Mouse (Mus musculus): ENCODE results near the gene Ccdc43. TPM values are rescaled to one million over a fixed set of nuclear protein-coding genes. Genes with fewer than 3 reads are reported as not detected.

Ccdc43 gene
- total RNA-seq, 2 experiments from 2014 or later = 16.9 to 33.5 TPM

DNA sequence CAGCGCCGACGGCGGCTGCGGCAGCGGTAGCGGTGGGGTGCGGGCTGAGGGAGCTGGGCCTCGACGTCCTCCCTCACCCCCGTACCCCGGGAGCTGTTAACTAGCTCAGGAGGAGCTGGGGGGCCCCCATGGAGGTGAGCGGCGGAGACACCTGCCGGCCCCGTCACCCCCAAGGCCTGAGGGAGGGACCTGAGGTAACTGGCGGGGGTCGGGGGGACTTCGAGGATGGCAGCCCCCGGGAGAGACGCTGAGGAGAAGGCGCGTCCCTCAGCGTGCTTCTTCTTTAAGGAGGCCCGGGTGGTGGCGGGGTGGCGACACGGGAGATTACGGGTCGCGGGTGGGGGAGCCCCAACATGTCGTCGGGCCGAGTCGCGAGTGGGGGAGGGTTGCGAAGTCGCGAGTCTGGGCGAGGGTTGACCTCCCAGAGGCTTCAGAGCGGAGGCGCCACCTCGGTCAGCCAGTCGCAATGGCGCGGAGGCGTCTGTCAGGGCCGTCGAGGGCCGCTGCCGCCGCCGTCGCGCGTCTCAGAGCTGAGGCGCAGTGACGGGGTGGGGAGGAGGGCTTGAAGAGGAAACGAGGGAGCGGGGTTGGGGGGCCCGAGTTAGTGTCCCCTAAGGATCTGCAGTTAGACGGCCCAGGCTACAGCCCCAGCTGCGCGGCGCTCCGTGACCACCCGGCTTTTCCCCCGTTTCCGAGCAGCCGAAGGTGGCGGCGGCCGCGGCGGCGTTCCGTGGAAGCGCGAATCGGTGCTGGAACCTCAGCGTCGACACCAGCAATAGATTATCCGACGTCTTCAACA lies 31.7 kb downstream of the Ccdc43 start:
- no peak for ATAC-seq (replicated peaks; ENCODE audit: poor library complexity, severe bottlenecking)

DNA sequence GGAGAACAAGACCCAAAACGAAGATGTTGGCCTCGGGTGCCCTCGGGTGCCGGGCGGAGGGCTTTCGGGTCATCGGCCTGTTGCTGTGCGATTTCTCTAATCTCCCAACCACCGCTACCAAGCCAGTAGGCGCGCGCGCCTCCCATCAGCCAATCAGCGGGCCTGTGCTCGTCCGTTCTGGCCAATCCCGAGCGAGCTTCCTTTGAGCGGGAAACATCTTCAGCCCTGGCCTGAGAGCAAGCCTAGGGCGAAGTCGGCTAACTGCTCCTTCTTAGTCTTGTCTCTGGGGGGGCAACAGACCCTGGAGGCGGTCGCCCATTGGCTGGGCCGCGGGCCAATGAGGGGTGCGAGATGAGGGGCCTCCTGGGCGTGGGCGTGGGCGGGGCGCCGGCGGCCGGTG lies 32.4 kb downstream of the Ccdc43 start:
- no peak for ATAC-seq (replicated peaks; ENCODE audit: poor library complexity, severe bottlenecking)

DNA sequence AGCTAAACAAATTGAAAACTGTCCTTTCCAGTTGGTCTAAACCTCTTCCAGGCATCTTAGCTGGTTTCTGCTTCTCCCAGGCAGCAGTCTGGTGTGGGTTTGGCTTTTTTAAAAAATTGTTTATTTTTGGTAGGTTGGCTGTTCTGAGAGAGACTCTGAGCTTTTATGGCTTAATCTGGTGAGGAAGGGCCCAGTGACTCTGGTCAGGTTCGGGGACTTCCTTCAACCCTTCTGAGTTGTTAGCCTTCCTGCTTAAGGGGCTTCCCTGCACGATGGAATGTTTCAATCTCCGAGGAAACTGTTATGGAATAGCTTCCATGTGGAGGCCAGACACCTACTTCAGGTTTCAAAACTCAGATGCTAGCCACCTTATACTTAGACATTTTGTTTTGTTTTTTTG lies 34.2 kb downstream of the Ccdc43 start, which contains the start of gene Meioc:
Meioc (plus strand) TSS at position 301 of the 400 bp plus-strand sequence.
- ATAC-seq (replicated peaks; ENCODE audit: poor library complexity, severe bottlenecking) = no peak

DNA sequence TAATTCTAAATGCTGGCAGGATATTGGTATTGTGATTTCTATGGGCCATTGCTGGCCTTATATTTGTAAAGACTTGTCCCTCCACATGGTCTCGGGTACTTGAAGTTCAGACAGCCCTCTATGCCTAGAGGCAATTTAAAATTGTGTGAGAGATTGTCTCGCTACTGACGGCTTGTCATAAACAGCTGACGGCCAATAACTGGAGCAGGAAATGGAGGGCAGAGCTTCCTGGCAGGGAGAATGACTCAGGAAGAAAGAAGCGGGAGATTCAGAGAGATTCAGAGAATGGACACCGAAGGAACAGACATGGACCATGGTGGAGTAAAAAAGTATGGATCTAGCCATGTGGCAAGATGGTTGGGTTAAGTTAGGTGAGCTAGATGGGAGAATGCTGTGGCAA lies 40.7 kb downstream of the Ccdc43 start:
- ATAC-seq (replicated peaks; ENCODE audit: poor library complexity, severe bottlenecking) = no peak

DNA sequence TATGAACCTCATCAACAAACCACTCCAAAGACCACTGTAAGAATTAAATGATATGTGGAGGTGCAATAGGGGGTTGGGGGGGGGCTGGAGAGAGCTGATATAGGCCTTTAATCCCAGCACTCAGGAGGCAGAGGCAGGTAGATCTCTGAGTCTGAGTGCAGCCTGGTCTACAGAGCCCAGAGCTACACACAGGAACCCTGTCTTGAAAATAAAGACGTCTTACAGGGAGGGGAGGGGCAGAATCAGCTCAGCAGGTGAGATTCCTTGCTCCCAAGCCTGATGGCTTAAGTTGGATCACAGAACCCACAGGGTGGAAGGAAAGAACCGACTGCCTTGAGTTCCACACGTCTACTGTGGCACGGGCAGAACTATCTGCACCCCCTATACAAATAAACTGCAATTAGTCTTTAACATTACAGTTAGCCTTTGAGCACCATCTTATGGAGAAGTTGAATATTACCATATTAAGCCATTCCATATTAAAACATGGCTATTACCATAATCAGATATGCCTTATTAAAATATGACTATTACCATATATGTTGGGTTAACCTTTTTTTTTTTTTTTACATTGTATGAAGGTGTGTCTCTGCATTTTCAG lies 41.2 kb downstream of the Ccdc43 start:
- ATAC-seq (replicated peaks; ENCODE audit: poor library complexity, severe bottlenecking) = no peak

DNA sequence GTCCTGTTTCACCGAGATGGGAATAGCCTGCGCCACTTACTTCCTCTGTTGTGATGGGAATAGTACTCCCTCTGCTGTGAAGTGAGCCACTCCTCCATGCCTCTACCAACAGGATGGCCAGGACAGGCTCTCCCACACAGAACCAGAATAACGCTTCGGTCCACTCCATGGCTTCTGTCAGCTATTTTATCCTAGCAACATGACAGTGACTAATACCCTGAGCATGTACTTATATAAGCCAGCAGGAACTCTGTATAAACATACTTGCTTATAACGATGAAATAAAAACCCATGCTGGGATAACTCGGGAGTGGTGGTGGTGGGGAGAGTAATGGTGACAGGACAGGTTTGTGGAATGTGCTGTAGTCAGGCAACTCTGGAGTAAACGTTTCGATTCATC lies 41.7 kb downstream of the Ccdc43 start:
- ATAC-seq (replicated peaks; ENCODE audit: poor library complexity, severe bottlenecking) = no peak

DNA sequence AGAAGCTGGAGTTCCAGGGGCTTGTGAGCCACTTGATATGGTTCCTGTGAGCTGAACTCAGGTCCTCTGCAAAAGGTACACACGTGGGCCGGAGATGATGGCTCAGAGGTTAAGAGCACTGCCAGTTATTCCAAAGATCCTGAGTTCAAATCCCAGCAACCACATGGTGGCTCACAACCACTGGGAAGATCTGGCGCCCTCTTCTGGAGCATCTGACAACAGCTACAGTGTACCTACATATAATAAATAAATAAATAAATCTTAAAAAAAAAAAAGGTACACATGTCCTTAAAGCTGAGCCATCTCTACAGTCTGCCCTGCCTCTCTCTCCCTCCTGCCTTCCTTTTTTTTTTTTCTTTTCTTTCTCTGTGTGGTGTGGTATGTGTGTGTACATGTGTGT lies 44.7 kb downstream of the Ccdc43 start:
- ATAC-seq (replicated peaks; ENCODE audit: poor library complexity, severe bottlenecking) = no peak

DNA sequence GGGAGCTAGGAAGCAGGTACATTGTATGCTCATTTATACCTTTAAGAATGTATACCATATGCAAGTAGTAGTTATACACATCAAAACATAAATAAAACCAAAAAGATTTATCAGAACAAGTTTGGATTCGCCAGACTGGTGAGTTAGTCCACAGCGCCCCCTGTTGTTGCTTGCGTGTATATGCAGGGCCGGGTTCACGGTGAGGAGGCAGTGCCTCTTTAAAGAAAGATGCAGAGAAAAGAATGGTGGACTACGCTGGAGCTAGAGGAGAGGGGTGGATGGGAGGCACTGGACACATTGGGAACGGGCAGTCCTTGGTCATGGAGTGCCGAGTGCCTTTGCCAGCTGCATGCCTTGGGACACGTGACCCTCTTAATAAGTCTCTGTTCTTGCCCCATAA lies 46.2 kb downstream of the Ccdc43 start:
- ATAC-seq (replicated peaks; ENCODE audit: poor library complexity, severe bottlenecking) = peak; percentile 40; the same call in 1 of the 2 replicates

DNA sequence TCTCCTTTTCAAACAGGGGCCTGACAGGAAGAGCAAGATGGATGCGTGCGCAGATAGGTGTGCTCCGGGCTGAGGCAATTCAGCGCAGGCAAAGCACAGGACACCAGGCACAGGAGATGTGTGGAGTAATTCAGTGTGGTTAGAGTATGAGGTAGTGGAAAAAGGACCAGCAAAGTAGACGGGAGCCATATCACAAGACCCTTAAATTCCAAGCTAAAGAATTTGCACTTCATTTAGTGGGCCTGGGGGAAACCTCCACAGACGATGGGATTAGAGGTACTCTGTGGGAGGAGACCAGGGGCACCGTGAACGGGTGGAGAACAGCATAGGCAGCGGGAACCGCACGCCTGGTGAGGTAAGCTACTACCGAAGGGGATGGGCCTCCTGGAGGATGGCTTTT lies 49.7 kb downstream of the Ccdc43 start:
- no peak for ATAC-seq (replicated peaks; ENCODE audit: poor library complexity, severe bottlenecking)

DNA sequence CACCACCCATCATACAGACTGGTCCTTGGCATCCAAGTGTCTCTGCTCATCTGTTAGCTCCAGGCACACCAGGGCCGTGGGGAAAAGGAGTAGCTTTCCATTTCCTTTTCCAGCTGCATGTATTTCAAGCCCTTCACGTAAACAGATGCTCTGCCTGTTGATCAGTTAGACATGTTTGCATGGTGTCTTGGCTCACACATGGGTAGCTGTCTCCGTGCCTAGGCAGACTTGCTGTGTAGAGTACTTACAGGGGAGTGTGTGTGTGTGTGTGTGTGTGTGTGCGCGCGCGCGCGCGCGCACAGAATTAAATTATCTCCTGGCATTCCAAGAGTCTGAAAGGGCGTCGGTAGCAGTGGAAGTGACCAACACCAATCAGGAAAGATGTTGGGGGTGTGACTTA lies 51.4 kb downstream of the Ccdc43 start:
- no peak for ATAC-seq (replicated peaks; ENCODE audit: poor library complexity, severe bottlenecking)

DNA sequence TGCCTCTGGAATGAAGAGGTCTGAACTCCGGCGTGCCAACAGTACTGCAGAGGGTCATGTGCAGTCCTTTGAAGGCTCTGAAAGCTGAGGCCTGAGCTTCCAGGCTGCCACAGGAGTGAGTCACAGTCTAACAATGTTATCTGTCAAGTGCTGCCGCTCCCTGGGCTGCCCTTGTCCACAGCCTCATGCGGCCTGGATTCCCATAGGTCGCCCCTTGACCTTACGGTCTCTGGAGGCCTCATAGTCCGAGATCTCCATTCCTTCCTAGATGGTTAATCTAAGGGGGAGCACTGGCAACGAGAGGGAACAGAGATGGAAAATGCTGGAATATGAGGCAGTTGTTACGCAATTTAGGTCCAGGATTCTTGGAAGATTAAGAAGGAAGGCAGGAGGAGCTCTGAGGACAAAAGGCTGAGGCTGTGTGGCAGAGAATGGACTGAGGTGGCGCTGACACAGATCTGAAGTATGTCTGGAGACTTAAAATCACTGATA lies 53.6 kb downstream of the Ccdc43 start:
- ATAC-seq (replicated peaks; ENCODE audit: poor library complexity, severe bottlenecking) = no peak

DNA sequence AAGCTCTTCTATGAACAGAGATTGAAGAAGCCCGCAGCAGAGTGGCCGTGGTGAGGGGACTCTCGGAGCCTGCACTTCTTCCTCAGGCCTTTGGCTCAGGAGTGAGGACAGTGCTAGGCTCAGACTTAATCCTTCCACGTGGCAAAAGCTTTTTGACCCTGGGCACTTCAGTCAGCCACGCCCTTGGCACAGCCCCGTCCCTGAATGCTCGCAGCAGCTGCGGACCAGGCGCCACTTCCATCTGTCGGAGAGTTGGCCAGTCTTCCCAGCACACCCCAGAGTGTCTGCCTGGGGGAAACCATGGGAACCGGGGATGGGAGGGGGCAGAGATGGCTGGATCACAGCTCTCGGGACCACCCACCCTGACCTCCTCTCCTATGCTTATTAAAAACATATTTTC lies 60.7 kb downstream of the Ccdc43 start:
- no peak for ATAC-seq (replicated peaks; ENCODE audit: poor library complexity, severe bottlenecking)

Other genes starting within 250 kb of the Ccdc43 start
- gene Itga2b, start 227.7 kb downstream of the Ccdc43 start, total RNA-seq (2014; fragmentation: Nextera tagmentation) = 12.4 and 17.1 TPM in 2 replicates
- gene Itga2b, start 227.7 kb downstream of the Ccdc43 start, total RNA-seq (2017) = 14.4 and 14.7 TPM in 2 replicates
- 29.3 and 46.4 TPM in 2 replicates for gene Gpatch8, start 141.4 kb downstream of the Ccdc43 start, total RNA-seq (2014; fragmentation: Nextera tagmentation)
- gene Gpatch8, start 141.4 kb downstream of the Ccdc43 start, total RNA-seq (2017) = 19.7 and 21.3 TPM in 2 replicates
- gene Gm11627, start 118.3 kb downstream of the Ccdc43 start, total RNA-seq (2014; fragmentation: Nextera tagmentation) = not detected in 2 replicates
- not detected in 2 replicates for gene Gm11627, start 118.3 kb downstream of the Ccdc43 start, total RNA-seq (2017)
- gene Fzd2, start 93.4 kb downstream of the Ccdc43 start, total RNA-seq (2014; fragmentation: Nextera tagmentation) = not detected in 2 replicates
- gene Fzd2, start 93.4 kb downstream of the Ccdc43 start, total RNA-seq (2017) = not detected in 2 replicates
- not detected in 2 replicates for gene Meioc, start 34.1 kb downstream of the Ccdc43 start, total RNA-seq (2014; fragmentation: Nextera tagmentation)
- gene Meioc, start 34.1 kb downstream of the Ccdc43 start, total RNA-seq (2017) = not detected in 2 replicates
- gene Adam11, start 63.7 kb upstream of the Ccdc43 start, total RNA-seq (2014; fragmentation: Nextera tagmentation) = 9.4 TPM in 1 of 2 replicates, not detected in the other
- gene Adam11, start 63.7 kb upstream of the Ccdc43 start, total RNA-seq (2017) = 0.17 TPM in 1 of 2 replicates, not detected in the other
- gene Gjc1, start 121.9 kb upstream of the Ccdc43 start, total RNA-seq (2014; fragmentation: Nextera tagmentation) = not detected in 2 replicates
- not detected in 2 replicates for gene Gjc1, start 121.9 kb upstream of the Ccdc43 start, total RNA-seq (2017)
- not detected in 2 replicates for gene Higd1b, start 138.1 kb upstream of the Ccdc43 start, total RNA-seq (2014; fragmentation: Nextera tagmentation)
- not detected in 2 replicates for gene Higd1b, start 138.1 kb upstream of the Ccdc43 start, total RNA-seq (2017)
- gene Eftud2, start 183.2 kb upstream of the Ccdc43 start, total RNA-seq (2014; fragmentation: Nextera tagmentation) = 158 and 236 TPM in 2 replicates
- gene Eftud2, start 183.2 kb upstream of the Ccdc43 start, total RNA-seq (2017) = 175 and 193 TPM in 2 replicates
- not detected in 2 replicates for gene Ccdc103, start 183.4 kb upstream of the Ccdc43 start, total RNA-seq (2014; fragmentation: Nextera tagmentation)
- gene Ccdc103, start 183.4 kb upstream of the Ccdc43 start, total RNA-seq (2017) = not detected in 2 replicates
- not detected in 2 replicates for gene Fam187a, start 187.4 kb upstream of the Ccdc43 start, total RNA-seq (2014; fragmentation: Nextera tagmentation)
- gene Fam187a, start 187.4 kb upstream of the Ccdc43 start, total RNA-seq (2017) = not detected in 2 replicates
- not detected in 2 replicates for gene Gfap, start 203.1 kb upstream of the Ccdc43 start, total RNA-seq (2014; fragmentation: Nextera tagmentation)
- gene Gfap, start 203.1 kb upstream of the Ccdc43 start, total RNA-seq (2017) = not detected in 2 replicates
- gene Kif18b, start 227.3 kb upstream of the Ccdc43 start, total RNA-seq (2014; fragmentation: Nextera tagmentation) = 4.9 and 11.6 TPM in 2 replicates
- 19.9 and 22.6 TPM in 2 replicates for gene Kif18b, start 227.3 kb upstream of the Ccdc43 start, total RNA-seq (2017)
- not detected in 2 replicates for gene C1ql1, start 248.9 kb upstream of the Ccdc43 start, total RNA-seq (2014; fragmentation: Nextera tagmentation)
- gene C1ql1, start 248.9 kb upstream of the Ccdc43 start, total RNA-seq (2017) = not detected in 2 replicates

Measured in granulocyte monocyte progenitor cell, adult 5-6 weeks (primary cell).